Mouse (Mus musculus): Measurements from ENCODE around the gene Gclc. TPM values are rescaled to one million over a fixed set of nuclear protein-coding genes. Genes with fewer than 3 reads are reported as not detected.

The Gclc gene
- polyA plus RNA-seq, 1 experiment from 2014 or later, result 22.9 TPM

DNA sequence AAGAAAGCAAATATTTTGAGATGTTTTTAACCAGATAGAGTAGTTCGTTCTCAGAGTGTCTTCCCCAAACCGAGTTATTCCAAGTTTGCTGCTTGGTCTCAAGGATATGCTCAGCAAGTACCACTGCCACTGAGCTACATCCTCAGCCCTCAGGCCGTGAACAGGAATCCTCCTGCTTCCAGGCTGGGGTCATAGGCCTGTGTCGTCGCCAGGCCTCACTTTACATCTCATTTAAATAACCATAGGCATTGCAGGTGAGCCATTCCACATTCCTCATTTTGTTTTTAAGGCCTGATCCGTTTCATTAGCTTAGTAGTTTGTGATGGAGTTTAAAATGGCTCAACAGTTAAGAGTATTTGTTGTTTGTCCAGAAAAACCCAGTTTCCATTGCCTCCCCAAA, 4.8 kb downstream of the Gclc start:
- TF ChIP-seq CTCF (IDR thresholded peaks at IDR 0.05; ENCODE audit: low read depth) (no peak), EP300 (IDR thresholded peaks at IDR 0.05; ENCODE audit: low read depth) (no peak)
- Histone ChIP-seq H3K9ac (replicated peaks) (no peak overlapping the region), H3K4me2 (ENCODE audit: low read depth, low read length) (no peak overlapping the region), H3K9me3 (ENCODE audit: low read length) (no peaks in the 10 kb centered on the region), H3K36me3 (replicated peaks; ENCODE audit: insufficient read depth, low read length) (peaks cover 36% of the 10 kb centered on the region), H3K27me3 (ENCODE audit: insufficient read depth, low read length) (no peaks in the 10 kb centered on the region), H3K27ac (ENCODE audit: low read depth) (no peak overlapping the region), H3K4me1 (ENCODE audit: insufficient read depth) (peaks cover 13% of the 10 kb centered on the region), H3K4me3 (ENCODE audit: low read depth, low read length) (no peak overlapping the region)
- ATAC-seq (no peak), DNase-seq (no peak)
- 80% methylated on average over 6 of the region's 6 CpGs for WGBS (ENCODE audit: insufficient replicate concordance)

DNA sequence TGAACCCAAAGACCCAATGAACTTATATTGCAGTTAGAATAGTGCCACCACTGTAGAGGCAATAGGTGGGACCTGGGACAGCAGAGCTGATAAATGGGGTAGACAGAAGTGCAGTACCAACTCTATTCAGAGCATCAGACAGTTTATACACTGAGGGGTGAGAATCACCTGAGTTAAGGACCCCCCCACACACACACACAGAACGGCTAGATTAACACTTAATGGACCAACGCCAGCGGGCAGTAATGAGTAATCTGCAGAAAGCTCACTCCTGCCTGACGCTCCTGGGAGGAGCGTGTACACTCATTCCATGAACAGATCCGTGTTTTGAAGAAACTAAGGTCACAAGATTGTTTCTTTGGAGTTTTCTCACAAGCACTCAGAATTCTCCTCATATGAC, 5.4 kb downstream of the Gclc start:
- Histone ChIP-seq H3K4me3 (ENCODE audit: low read depth, low read length) (no peak overlapping the region), H3K4me2 (ENCODE audit: low read depth, low read length) (no peak overlapping the region), H3K4me1 (ENCODE audit: insufficient read depth) (peaks cover 13% of the 10 kb centered on the region), H3K9me3 (ENCODE audit: low read length) (no peaks in the 10 kb centered on the region), H3K27ac (ENCODE audit: low read depth) (no peak overlapping the region), H3K9ac (replicated peaks) (no peak overlapping the region), H3K36me3 (replicated peaks; ENCODE audit: insufficient read depth, low read length) (peaks cover 40% of the 10 kb centered on the region), H3K27me3 (ENCODE audit: insufficient read depth, low read length) (no peaks in the 10 kb centered on the region)
- DNase-seq (no peak), ATAC-seq (no peak)
- TF ChIP-seq CTCF (IDR thresholded peaks at IDR 0.05; ENCODE audit: low read depth) (no peak), EP300 (IDR thresholded peaks at IDR 0.05; ENCODE audit: low read depth) (no peak)
- 83% methylated on average over 6 of the region's 6 CpGs for WGBS (ENCODE audit: insufficient replicate concordance)

DNA sequence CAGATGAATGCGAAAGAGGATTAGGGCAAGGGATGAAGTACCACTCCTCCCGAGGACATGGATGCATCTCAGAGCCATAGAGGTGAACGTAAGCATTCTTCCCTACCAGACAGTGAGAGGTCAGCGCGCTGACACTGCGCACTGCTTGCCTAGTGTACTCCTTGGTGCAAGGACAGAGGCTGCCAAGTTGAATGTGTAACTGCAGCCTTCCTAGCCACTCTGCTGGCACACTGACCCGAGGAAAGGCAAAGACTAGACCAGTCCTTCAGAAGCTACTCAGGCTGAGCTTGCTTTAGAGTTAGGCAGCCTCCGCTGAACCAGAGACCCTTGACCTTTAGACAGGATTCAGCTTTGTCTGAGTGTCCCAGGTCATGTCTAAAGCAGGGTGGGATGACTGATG, 11.9 kb downstream of the Gclc start:
- no peak for ATAC-seq
- WGBS (ENCODE audit: insufficient replicate concordance), result 86% methylated on average over 8 of the region's 8 CpGs
- no peak overlapping the region for H3K4me3 ChIP-seq (ENCODE audit: low read depth, low read length)

DNA sequence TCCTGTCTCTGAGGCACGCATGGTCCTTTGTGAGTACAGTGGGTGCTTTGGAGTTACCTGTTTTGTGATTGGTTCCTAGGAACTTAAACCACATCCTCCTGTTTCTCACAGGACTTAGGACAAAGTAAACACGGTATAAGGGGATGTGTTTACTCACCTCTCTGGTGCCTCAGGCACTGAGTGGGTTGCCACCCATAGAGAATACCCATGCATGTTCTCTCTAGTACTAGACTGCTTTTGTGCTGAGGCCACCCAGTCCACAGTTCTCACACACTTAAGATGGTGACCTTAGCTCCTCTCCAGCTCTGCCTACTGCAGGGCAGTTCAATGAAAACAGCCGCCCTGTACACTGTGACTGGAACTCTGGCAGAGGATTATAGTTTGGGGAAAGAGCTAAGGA, 12.4 kb downstream of the Gclc start:
- Histone ChIP-seq H3K4me2 (ENCODE audit: low read depth, low read length) (no peak overlapping the region), H3K27ac (ENCODE audit: low read depth) (no peak overlapping the region), H3K4me3 (ENCODE audit: low read depth, low read length) (no peak overlapping the region), H3K4me1 (ENCODE audit: insufficient read depth) (no peaks in the 10 kb centered on the region), H3K27me3 (ENCODE audit: insufficient read depth, low read length) (no peaks in the 10 kb centered on the region), H3K9me3 (ENCODE audit: low read length) (no peaks in the 10 kb centered on the region), H3K36me3 (replicated peaks; ENCODE audit: insufficient read depth, low read length) (peaks cover 43% of the 10 kb centered on the region), H3K9ac (replicated peaks) (no peak overlapping the region)
- TF ChIP-seq CTCF (IDR thresholded peaks at IDR 0.05; ENCODE audit: low read depth) (no peak), EP300 (IDR thresholded peaks at IDR 0.05; ENCODE audit: low read depth) (no peak)
- WGBS (ENCODE audit: insufficient replicate concordance), result 62% methylated on average over 3 of the region's 3 CpGs
- ATAC-seq (no peak), DNase-seq (no peak)

More for the DNA sequence above, 11.9 kb downstream of the Gclc start:
- Histone ChIP-seq H3K9ac (replicated peaks) (no peak overlapping the region), H3K4me1 (ENCODE audit: insufficient read depth) (no peaks in the 10 kb centered on the region), H3K36me3 (replicated peaks; ENCODE audit: insufficient read depth, low read length) (peaks cover 43% of the 10 kb centered on the region), H3K27ac (ENCODE audit: low read depth) (no peak overlapping the region), H3K9me3 (ENCODE audit: low read length) (no peaks in the 10 kb centered on the region), H3K27me3 (ENCODE audit: insufficient read depth, low read length) (no peaks in the 10 kb centered on the region), H3K4me2 (ENCODE audit: low read depth, low read length) (no peak overlapping the region)
- DNase-seq, result no peak
- no peak for TF ChIP-seq CTCF (IDR thresholded peaks at IDR 0.05; ENCODE audit: low read depth)
- TF ChIP-seq EP300 (IDR thresholded peaks at IDR 0.05; ENCODE audit: low read depth), result no peak

DNA sequence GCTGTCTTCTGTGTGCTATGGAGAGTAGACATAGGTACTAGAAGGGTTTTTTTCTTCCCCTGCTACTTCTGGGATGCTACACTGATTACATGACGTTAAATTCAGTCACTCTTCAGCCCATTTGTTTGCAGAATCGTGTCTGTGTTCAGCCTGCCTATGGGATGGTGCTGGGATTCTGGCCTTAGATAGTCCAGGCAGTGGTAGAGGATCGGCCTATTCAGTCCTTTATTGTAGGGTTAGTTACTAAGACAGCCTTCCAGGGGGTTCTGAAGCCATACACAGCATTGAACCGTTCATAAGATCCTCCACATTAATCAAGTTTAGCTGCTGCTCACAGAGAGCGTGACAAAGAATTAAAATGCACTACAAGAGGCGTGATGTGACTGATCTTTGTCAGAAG, 16.6 kb downstream of the Gclc start:
- no peak overlapping the region for H3K4me3 ChIP-seq (ENCODE audit: low read depth, low read length)
- no peak overlapping the region for H3K9ac ChIP-seq (replicated peaks)
- no peaks in the 10 kb centered on the region for H3K4me1 ChIP-seq (ENCODE audit: insufficient read depth)
- H3K27me3 ChIP-seq (ENCODE audit: insufficient read depth, low read length), result no peaks in the 10 kb centered on the region
- no peak overlapping the region for H3K27ac ChIP-seq (ENCODE audit: low read depth)
- no peaks in the 10 kb centered on the region for H3K9me3 ChIP-seq (ENCODE audit: low read length)
- peaks cover 38% of the 10 kb centered on the region for H3K36me3 ChIP-seq (replicated peaks; ENCODE audit: insufficient read depth, low read length)
- no peak overlapping the region for H3K4me2 ChIP-seq (ENCODE audit: low read depth, low read length)
- WGBS (ENCODE audit: insufficient replicate concordance), result 86% methylated on average over 6 of the region's 6 CpGs
- DNase-seq (no peak), ATAC-seq (no peak)
- TF ChIP-seq CTCF (IDR thresholded peaks at IDR 0.05; ENCODE audit: low read depth) (no peak), EP300 (IDR thresholded peaks at IDR 0.05; ENCODE audit: low read depth) (no peak)

DNA sequence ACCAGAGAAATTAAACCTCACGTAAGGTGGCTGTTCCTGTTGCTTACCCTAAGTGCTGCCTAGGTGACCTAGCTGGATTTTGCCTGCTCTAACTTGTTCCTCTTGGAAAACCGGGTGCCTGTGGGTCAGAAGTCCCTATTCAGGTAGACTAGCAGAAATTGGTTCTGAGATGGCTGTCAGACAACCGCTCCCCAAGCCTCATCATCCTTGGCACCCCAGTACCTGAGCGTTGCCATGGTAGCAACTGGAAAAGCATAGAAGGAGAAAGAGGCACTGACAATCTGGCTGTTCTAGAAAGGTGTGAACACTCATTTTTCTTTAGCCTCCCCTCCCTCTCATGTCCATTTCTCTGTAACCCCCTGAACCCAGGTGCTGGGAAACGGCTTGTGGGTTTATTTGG, 17.0 kb downstream of the Gclc start:
- ATAC-seq, result no peak
- no peaks in the 10 kb centered on the region for H3K27me3 ChIP-seq (ENCODE audit: insufficient read depth, low read length)
- DNase-seq, result no peak
- WGBS (ENCODE audit: insufficient replicate concordance), result 88% methylated on average over 5 of the region's 5 CpGs
- no peak overlapping the region for H3K9ac ChIP-seq (replicated peaks)
- no peak for TF ChIP-seq CTCF (IDR thresholded peaks at IDR 0.05; ENCODE audit: low read depth)
- TF ChIP-seq EP300 (IDR thresholded peaks at IDR 0.05; ENCODE audit: low read depth), result no peak
- H3K4me2 ChIP-seq (ENCODE audit: low read depth, low read length), result no peak overlapping the region
- peaks cover 39% of the 10 kb centered on the region for H3K36me3 ChIP-seq (replicated peaks; ENCODE audit: insufficient read depth, low read length)
- H3K4me3 ChIP-seq (ENCODE audit: low read depth, low read length), result no peak overlapping the region
- H3K4me1 ChIP-seq (ENCODE audit: insufficient read depth), result no peaks in the 10 kb centered on the region
- H3K9me3 ChIP-seq (ENCODE audit: low read length), result no peaks in the 10 kb centered on the region
- no peak overlapping the region for H3K27ac ChIP-seq (ENCODE audit: low read depth)
